Mouse (Mus musculus): Measurements from ENCODE around the gene Zfp788. TPM values are rescaled to one million over a fixed set of nuclear protein-coding genes. Genes with fewer than 3 reads are reported as not detected.
"Not testable (repeated sequence)": the region's sequence is repeated elsewhere in the genome, so short reads cannot be mapped to it uniquely, and the experiment has no call there.

Zfp788 gene
- polyA plus RNA-seq (2014; fragmentation: Nextera tagmentation; extraction: Ambion mirVana) = 15.4 and 19.7 TPM in 2 replicates

DNA sequence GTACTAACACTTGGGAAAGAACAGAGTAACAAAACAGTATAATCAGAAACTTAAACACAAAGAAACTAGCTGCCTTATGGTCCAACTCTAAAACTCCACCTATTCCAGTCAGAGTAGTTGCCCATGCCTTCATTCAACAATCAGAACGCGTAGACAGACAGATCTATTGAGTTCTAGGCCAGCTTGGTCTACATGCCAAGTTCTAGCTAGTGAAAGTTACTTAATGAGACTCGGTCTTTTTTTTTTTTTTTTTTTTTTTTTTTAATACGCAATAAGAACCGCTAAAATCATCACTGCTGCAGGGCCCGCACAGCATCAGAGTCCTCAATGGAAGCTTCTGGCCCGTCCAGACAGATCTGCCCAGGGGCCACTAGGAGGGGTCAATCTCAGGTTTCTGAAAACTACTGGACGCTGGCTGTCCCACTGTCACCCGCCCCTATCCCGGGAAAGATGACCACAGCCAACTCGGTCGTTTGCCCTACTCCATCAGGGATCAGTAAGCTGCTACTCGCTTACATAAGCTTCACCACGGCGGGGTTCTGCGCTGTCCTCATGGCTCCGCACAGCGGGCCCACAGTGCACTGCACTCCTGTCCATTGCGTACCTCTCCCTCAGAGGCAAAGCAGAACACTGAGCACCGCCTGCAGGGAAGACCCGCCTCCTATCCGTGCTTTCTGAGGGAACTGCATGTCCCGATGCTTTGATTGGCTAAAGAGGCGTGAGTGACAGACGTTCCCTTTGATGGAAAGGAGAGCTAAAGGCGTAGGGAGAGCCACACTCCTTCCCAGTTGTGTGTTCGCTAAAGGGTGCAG, at the start of gene Zfp788:
Gene Zfp788, plus strand, starts transcription at position 795 of the 812 bp plus-strand sequence.
- Histone ChIP-seq H3K4me1 (ENCODE audit: control insufficient read depth, insufficient read depth, low read length) (no peaks in the 10 kb centered on the region), H3K27ac (replicated peaks; ENCODE audit: low read depth, low read length) (peak within 1 kb of the TSS; percentile 88), H3K9me3 (replicated peaks; ENCODE audit: control insufficient read depth, low read length) (no peaks in the 10 kb centered on the region), H3K4me3 (ENCODE audit: low read depth, low read length) (peak within 1 kb of the TSS; percentile 56), H3K36me3 (replicated peaks; ENCODE audit: control insufficient read depth, insufficient read depth, low read depth, low read length) (no peaks in the 10 kb centered on the region; the same call in 1 of the 2 replicates), H3K27me3 (ENCODE audit: control insufficient read depth, insufficient read depth, low read length) (no peaks in the 10 kb centered on the region), H3K9ac (replicated peaks; ENCODE audit: low read length) (peak within 1 kb of the TSS; percentile 72), H3K4me2 (ENCODE audit: low read depth, low read length) (peak within 1 kb of the TSS; percentile 78)
- DNase-seq (ENCODE audit: low spot score) (peak; percentile 94), ATAC-seq (replicated peaks; ENCODE audit: insufficient number of reproducible peaks, low FRiP score, low TSS enrichment, low read depth) (peak; percentile 98)
- under 1% methylated on average over 27 of the region's 27 CpGs for WGBS

DNA sequence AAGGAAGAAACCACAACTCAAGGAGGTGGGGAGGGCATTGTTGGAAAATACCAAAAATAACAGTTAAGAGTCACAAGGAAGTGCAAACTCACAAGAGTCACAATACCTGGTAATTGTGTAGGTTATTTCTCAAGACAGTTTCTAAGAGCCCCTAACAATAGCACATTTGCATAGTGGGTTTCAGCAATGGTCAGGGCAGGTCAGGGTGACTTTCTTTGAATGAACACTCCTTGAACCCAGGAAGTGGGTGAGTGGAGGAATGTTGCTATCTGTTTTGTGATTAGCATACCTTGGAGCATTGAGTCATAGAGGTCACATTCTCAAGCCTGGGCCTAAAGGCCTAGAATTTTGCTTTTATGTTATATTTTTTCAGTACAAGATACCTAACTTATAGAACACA, 45.2 kb upstream of the Zfp788 start:
- not testable (repeated sequence) for H3K36me3 ChIP-seq (replicated peaks; ENCODE audit: control insufficient read depth, insufficient read depth, low read depth, low read length); ATAC-seq (replicated peaks; ENCODE audit: insufficient number of reproducible peaks, low FRiP score, low TSS enrichment, low read depth); H3K27me3 ChIP-seq (ENCODE audit: control insufficient read depth, insufficient read depth, low read length); H3K9me3 ChIP-seq (replicated peaks; ENCODE audit: control insufficient read depth, low read length); H3K9ac ChIP-seq (replicated peaks; ENCODE audit: low read length); H3K4me1 ChIP-seq (ENCODE audit: control insufficient read depth, insufficient read depth, low read length); DNase-seq (ENCODE audit: low spot score); H3K4me3 ChIP-seq (ENCODE audit: low read depth, low read length); H3K4me2 ChIP-seq (ENCODE audit: low read depth, low read length); H3K27ac ChIP-seq (replicated peaks; ENCODE audit: low read depth, low read length)

DNA sequence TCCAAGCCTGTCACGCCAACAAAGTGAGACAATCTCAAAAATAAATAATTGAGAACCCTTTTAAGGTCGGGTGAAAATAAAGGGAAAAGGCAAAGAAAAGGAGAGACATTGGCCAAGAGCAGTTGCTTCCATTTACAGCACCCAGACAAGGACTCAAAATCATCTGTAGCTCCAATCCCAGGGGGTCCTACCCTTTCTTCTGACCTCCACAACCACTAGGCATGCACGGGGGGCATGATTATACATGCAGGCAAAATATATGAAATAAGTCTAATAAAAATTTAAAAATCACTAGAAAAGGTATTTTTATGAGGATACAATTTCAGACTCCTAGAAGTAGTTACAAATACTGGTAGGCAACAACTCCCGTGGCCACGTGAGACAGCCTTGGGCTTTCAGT, 34.4 kb upstream of the Zfp788 start:
- 51% methylated on average over 5 of the region's 5 CpGs for WGBS
- Histone ChIP-seq H3K9me3 (replicated peaks; ENCODE audit: control insufficient read depth, low read length) (no peaks in the 10 kb centered on the region), H3K27ac (replicated peaks; ENCODE audit: low read depth, low read length) (no peak overlapping the region)

DNA sequence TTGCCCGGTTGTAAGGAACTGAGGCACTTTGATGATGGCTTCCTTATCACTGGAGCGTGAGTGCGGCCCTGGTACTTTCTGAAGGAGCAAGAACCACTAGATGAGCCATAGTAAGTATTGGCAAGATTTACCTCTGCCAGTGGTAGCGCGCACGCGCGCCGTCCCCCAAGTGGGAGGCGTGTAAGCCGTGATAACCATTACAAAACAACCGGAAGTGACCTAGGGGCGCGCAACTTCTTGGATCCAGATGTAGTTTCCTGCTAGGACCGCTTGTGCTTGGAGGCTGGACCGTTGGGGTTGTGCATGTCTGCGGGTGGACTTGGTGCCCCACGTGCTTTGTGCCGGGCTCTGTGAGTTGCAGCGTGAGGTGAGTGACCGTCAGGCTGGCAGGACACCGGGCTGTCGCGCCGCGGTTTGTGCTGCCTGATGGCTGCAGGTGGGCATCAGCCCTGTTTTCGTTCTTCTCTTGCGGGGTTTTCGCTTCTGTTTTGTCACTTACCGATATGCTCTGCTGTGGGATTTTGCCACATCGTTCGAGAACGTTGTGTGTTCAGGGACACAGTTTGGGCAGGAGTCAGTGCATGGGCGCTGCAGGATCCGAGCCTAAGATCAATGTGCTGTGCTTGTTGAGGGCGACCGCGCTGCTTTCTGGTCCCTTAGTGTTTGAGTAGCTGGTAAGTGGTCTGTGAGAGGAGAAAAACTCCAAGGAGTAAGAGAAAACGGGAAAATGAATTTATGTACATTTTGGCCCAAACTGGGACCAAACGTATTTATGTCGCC, 33.8 kb upstream of the Zfp788 start, which contains the start of gene 2610021A01Rik:
Gene 2610021A01Rik, plus strand, starts transcription at position 197 of the 780 bp plus-strand sequence.
- H3K36me3 ChIP-seq (replicated peaks; ENCODE audit: control insufficient read depth, insufficient read depth, low read depth, low read length) = no peaks in the 10 kb centered on the region
- no peak within 1 kb of the TSS for H3K27ac ChIP-seq (replicated peaks; ENCODE audit: low read depth, low read length)
- no peaks in the 10 kb centered on the region for H3K9me3 ChIP-seq (replicated peaks; ENCODE audit: control insufficient read depth, low read length)
- DNase-seq (ENCODE audit: low spot score) (peak; percentile 95), ATAC-seq (replicated peaks; ENCODE audit: insufficient number of reproducible peaks, low FRiP score, low TSS enrichment, low read depth) (peak; percentile 97)
- peak within 1 kb of the TSS; percentile 68 for H3K9ac ChIP-seq (replicated peaks; ENCODE audit: low read length)
- WGBS = 1% methylated on average over 41 of the region's 41 CpGs
- peak within 1 kb of the TSS; percentile 53 for H3K4me2 ChIP-seq (ENCODE audit: low read depth, low read length)
- no peaks in the 10 kb centered on the region for H3K4me1 ChIP-seq (ENCODE audit: control insufficient read depth, insufficient read depth, low read length)
- no peaks in the 10 kb centered on the region for H3K27me3 ChIP-seq (ENCODE audit: control insufficient read depth, insufficient read depth, low read length)
- H3K4me3 ChIP-seq (ENCODE audit: low read depth, low read length) = peak within 1 kb of the TSS; percentile 58

More for the DNA sequence above, 34.4 kb upstream of the Zfp788 start:
- Histone ChIP-seq H3K4me2 (ENCODE audit: low read depth, low read length) (peak overlapping the region; percentile 42), H3K9ac (replicated peaks; ENCODE audit: low read length) (peak overlapping the region; percentile 57), H3K4me1 (ENCODE audit: control insufficient read depth, insufficient read depth, low read length) (no peaks in the 10 kb centered on the region), H3K27me3 (ENCODE audit: control insufficient read depth, insufficient read depth, low read length) (no peaks in the 10 kb centered on the region), H3K4me3 (ENCODE audit: low read depth, low read length) (peak overlapping the region; percentile 58), H3K36me3 (replicated peaks; ENCODE audit: control insufficient read depth, insufficient read depth, low read depth, low read length) (no peaks in the 10 kb centered on the region)
- DNase-seq (ENCODE audit: low spot score) = no peak
- ATAC-seq (replicated peaks; ENCODE audit: insufficient number of reproducible peaks, low FRiP score, low TSS enrichment, low read depth) = peak; percentile 3; the same call in 1 of the 2 replicates

DNA sequence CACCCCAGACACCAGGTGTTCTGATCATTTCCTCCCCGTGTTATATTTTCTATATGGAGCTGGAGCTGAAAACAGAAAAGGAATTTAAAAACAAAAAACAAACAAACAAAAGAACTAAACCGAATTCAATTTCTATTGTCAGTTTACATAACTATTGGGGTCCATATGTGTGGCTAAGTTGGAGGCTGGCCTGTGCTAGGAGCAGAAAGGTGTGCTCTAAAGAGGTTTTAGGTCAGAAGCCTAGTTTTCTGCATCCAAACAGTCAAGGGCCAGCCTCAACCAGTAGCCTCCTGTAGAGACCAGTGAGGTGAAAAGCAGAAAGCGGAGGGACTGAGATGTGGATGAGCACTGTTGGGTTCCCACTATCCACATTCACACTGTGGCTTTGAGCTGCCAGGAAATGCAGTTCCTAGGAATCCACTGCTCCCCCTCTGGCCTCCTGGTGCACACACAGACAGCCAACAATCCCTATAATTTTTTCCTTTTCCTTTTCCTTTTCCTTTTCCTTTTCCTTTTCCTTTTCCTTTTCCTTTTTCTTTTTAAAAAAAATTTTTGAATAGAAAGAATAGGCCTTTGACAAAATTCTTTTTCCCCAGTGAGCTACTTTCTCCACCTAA, 33.0 kb upstream of the Zfp788 start:
- ATAC-seq (replicated peaks; ENCODE audit: insufficient number of reproducible peaks, low FRiP score, low TSS enrichment, low read depth) (no peak), DNase-seq (ENCODE audit: low spot score) (peak; percentile 40)
- H3K36me3 ChIP-seq (replicated peaks; ENCODE audit: control insufficient read depth, insufficient read depth, low read depth, low read length) = no peaks in the 10 kb centered on the region
- WGBS = 19% methylated on average over 3 of the region's 3 CpGs
- H3K4me1 ChIP-seq (ENCODE audit: control insufficient read depth, insufficient read depth, low read length) = no peaks in the 10 kb centered on the region
- no peaks in the 10 kb centered on the region for H3K9me3 ChIP-seq (replicated peaks; ENCODE audit: control insufficient read depth, low read length)
- H3K4me2 ChIP-seq (ENCODE audit: low read depth, low read length) = peak overlapping the region; percentile 53
- peak overlapping the region; percentile 58 for H3K4me3 ChIP-seq (ENCODE audit: low read depth, low read length)
- no peaks in the 10 kb centered on the region for H3K27me3 ChIP-seq (ENCODE audit: control insufficient read depth, insufficient read depth, low read length)
- H3K27ac ChIP-seq (replicated peaks; ENCODE audit: low read depth, low read length) = no peak overlapping the region
- H3K9ac ChIP-seq (replicated peaks; ENCODE audit: low read length) = peak overlapping the region; percentile 68

DNA sequence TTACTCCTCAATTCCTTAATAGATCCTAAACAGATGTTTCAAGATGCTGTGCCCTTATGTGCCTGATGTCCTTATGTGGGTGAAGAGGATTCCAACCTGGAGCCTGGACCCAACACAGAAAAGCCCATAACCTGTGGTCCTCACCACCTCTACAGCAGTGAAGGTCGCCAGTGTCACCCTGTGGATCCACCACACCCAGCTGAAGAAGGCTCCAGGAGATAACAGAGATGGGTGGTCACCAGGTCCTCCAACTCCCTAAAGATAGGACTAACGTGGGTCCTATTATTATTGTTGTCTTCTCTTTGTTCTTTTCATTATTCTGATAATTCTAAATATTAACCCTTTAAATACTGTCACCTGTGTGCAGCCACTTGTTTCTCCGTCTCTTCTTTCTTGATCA, 21.3 kb upstream of the Zfp788 start:
- Histone ChIP-seq H3K27ac (replicated peaks; ENCODE audit: low read depth, low read length) (no peak overlapping the region), H3K9me3 (replicated peaks; ENCODE audit: control insufficient read depth, low read length) (no peaks in the 10 kb centered on the region), H3K4me1 (ENCODE audit: control insufficient read depth, insufficient read depth, low read length) (no peaks in the 10 kb centered on the region), H3K4me2 (ENCODE audit: low read depth, low read length) (no peak overlapping the region), H3K4me3 (ENCODE audit: low read depth, low read length) (no peak overlapping the region), H3K36me3 (replicated peaks; ENCODE audit: control insufficient read depth, insufficient read depth, low read depth, low read length) (no peaks in the 10 kb centered on the region; the same call in 1 of the 2 replicates), H3K9ac (replicated peaks; ENCODE audit: low read length) (no peak overlapping the region), H3K27me3 (ENCODE audit: control insufficient read depth, insufficient read depth, low read length) (no peaks in the 10 kb centered on the region)
- no peak for DNase-seq (ENCODE audit: low spot score)
- ATAC-seq (replicated peaks; ENCODE audit: insufficient number of reproducible peaks, low FRiP score, low TSS enrichment, low read depth) = no peak
- 92% methylated on average over 3 of the region's 3 CpGs for WGBS

DNA sequence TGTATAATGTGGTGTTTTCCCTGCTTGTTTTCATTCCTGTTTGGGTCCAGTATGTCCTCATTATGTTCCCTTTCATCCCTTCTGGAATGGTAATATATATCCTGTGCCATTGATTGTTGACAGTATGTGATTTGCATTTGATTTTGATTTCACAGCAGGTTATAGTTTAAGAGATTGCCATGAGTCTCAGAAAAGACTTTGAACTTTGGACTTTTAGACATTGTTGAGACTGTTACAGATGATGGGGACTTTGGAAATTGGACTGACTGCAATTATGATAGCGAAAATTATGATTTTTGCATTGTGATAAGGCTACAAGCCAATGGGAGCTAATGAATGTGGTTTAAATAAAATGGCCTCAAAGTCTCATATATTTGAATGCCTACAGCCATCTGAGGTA, 16.8 kb upstream of the Zfp788 start:
- H3K4me2 ChIP-seq (ENCODE audit: low read depth, low read length); H3K27me3 ChIP-seq (ENCODE audit: control insufficient read depth, insufficient read depth, low read length); H3K27ac ChIP-seq (replicated peaks; ENCODE audit: low read depth, low read length); H3K4me3 ChIP-seq (ENCODE audit: low read depth, low read length); H3K36me3 ChIP-seq (replicated peaks; ENCODE audit: control insufficient read depth, insufficient read depth, low read depth, low read length); H3K9me3 ChIP-seq (replicated peaks; ENCODE audit: control insufficient read depth, low read length); DNase-seq (ENCODE audit: low spot score); H3K4me1 ChIP-seq (ENCODE audit: control insufficient read depth, insufficient read depth, low read length); H3K9ac ChIP-seq (replicated peaks; ENCODE audit: low read length); ATAC-seq (replicated peaks; ENCODE audit: insufficient number of reproducible peaks, low FRiP score, low TSS enrichment, low read depth): not testable (repeated sequence)
- 95% methylated on average over 1 of the region's 1 CpGs for WGBS

All from embryonic facial prominence, embryonic 11.5 days (tissue).